Mouse (Mus musculus) bone marrow macrophage, adult 2 months (primary cell): ENCODE data around the gene D130043K22Rik.

Experiments used
- CTCF ChIP-seq: IDR thresholded peaks from 2 replicates; pipeline ENCODE4 v1.5.1; 2012; ENCODE audit warnings: low read depth, mild to moderate bottlenecking, low read length, moderate library complexity
- POLR2A ChIP-seq: IDR thresholded peaks from 2 replicates; pipeline ENCODE4 v1.6.1; 2012; ENCODE audit warnings: mild to moderate bottlenecking, low read depth, low read length, borderline replicate concordance

- TF ChIP-seq CTCF (no peak), POLR2A (no peak)
These were observed 25.0 kb upstream of the D130043K22Rik start for GRCm38 (mm10) chr13:24819931-24820330.
